ENCODE assay signal across 9 mouse cellular contexts in the genomic region with DNA sequence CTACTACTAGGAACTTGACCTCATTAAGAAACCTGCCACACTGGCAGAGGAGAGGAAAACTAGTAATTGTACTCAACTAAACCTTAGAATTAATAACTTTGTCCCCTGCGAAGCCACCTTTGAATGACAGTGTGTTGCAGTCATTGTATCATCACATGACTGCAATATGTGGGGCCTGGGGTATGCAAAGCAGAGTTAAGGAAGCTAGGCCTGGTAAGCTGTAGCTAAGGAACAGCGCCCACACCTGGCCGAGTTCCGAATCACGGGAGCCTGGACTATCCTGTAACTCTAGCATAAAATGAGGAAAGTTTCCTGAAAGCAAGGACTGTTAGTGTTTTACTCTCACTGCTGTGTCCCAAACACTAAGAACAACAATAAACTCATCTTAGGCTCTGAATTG. TPM values are rescaled to one million over a fixed set of nuclear protein-coding genes. Genes with fewer than 3 reads are reported as not detected.
DNase-seq lines count a peak whose midpoint lies in the region; ATAC-seq and TF ChIP-seq lines count a peak whose summit lies in the region.
"Had no signal": no experiment of that assay in that cellular context is flagged by ENCODE, and none has a peak within 500 bp of the region (broad histone marks: within the 10 kb centered on the region; RNA-seq: fewer than 3 reads in every experiment).

No protein-coding gene starts in this region.

- peak; percentile 7 for DNase-seq in gastrocnemius, postnatal 14 days
- no peak for DNase-seq in gastrocnemius, postnatal 36 days
- no peak for DNase-seq in midbrain, postnatal 0 days (ENCODE audit: low spot score)
- DNase-seq in stomach, postnatal 0 days (ENCODE audit: low spot score), result no peak
- DNase-seq in cerebellum, adult 8-10 months, result no peak

- intact Hi-C loops in gastrocnemius, postnatal 14 days (cut with DNase I; ENCODE audit: low total_unique reads), result loop anchor here (10.0 kb wide), 1 partner anchor 89 kb away; no protein-coding TSS in a partner anchor
- intact Hi-C loops in gastrocnemius, postnatal 36 days (cut with DNase I), result no loop called here

- no peaks in the 10 kb centered on the region for H3K9me3 ChIP-seq in midbrain, postnatal 0 days (ENCODE audit: low read length)
- no peaks in the 10 kb centered on the region for H3K9me3 ChIP-seq in midbrain, embryonic 13.5 days
- no peaks in the 10 kb centered on the region for H3K9me3 ChIP-seq in stomach, postnatal 0 days (ENCODE audit: control insufficient read depth, low read length)
- H3K9me3 ChIP-seq: midbrain, embryonic 12.5 days had no signal

- ATAC-seq in midbrain, postnatal 0 days (ENCODE audit: low FRiP score), result no peak
- ATAC-seq in midbrain, embryonic 13.5 days, result no peak
- no peak for ATAC-seq in stomach, postnatal 0 days (ENCODE audit: low FRiP score, low TSS enrichment)
- no peak for ATAC-seq in inflammation-experienced regulatory T-cells, adult 6 months

- TF ChIP-seq POLR2A in bone marrow, adult 2 months (IDR thresholded peaks at IDR 0.05; ENCODE audit: borderline replicate concordance, control insufficient read depth, low read depth, low read length), result no peak

- 39% methylated on average over 5 of the region's 5 CpGs for WGBS in midbrain, postnatal 0 days
- 51% methylated on average over 5 of the region's 5 CpGs for WGBS in midbrain, embryonic 13.5 days
- WGBS in bone marrow, adult 2 months, result 61% methylated on average over 5 of the region's 5 CpGs
- 67% methylated on average over 5 of the region's 5 CpGs for WGBS in stomach, postnatal 0 days

- H3K4me3 ChIP-seq in midbrain, postnatal 0 days (ENCODE audit: low read depth, low read length), result no peak overlapping the region
- no peak overlapping the region for H3K4me3 ChIP-seq in midbrain, embryonic 13.5 days (replicated peaks)
- H3K4me3 ChIP-seq in bone marrow, adult 2 months (replicated peaks; ENCODE audit: control insufficient read depth, low read depth, low read length), result no peak overlapping the region
- H3K4me3 ChIP-seq in stomach, postnatal 0 days (ENCODE audit: low read depth, low read length), result no peak overlapping the region
- H3K4me3 ChIP-seq: midbrain, embryonic 12.5 days had no signal

- H3K9ac ChIP-seq in midbrain, postnatal 0 days (replicated peaks; ENCODE audit: low read length, poor library complexity, severe bottlenecking), result no peak overlapping the region
- no peak overlapping the region for H3K9ac ChIP-seq in midbrain, embryonic 13.5 days (replicated peaks)
- H3K9ac ChIP-seq in stomach, postnatal 0 days (ENCODE audit: low read length), result no peak overlapping the region
- H3K9ac ChIP-seq: midbrain, embryonic 12.5 days had no signal

- no peaks in the 10 kb centered on the region for H3K4me1 ChIP-seq in midbrain, postnatal 0 days (ENCODE audit: insufficient read depth, low read length)
- no peaks in the 10 kb centered on the region for H3K4me1 ChIP-seq in midbrain, embryonic 13.5 days (replicated peaks)
- H3K4me1 ChIP-seq in bone marrow, adult 2 months (ENCODE audit: control insufficient read depth, insufficient read depth, low read length), result no peaks in the 10 kb centered on the region
- no peaks in the 10 kb centered on the region for H3K4me1 ChIP-seq in stomach, postnatal 0 days (replicated peaks; ENCODE audit: control insufficient read depth, insufficient read depth)
- H3K4me1 ChIP-seq: midbrain, embryonic 12.5 days had no signal

- no peaks in the 10 kb centered on the region for H3K36me3 ChIP-seq in midbrain, postnatal 0 days (ENCODE audit: insufficient read depth, low read length)
- no peaks in the 10 kb centered on the region for H3K36me3 ChIP-seq in midbrain, embryonic 13.5 days
- H3K36me3 ChIP-seq in stomach, postnatal 0 days (ENCODE audit: control insufficient read depth, insufficient read depth, low read length), result no peaks in the 10 kb centered on the region
- H3K36me3 ChIP-seq: midbrain, embryonic 12.5 days had no signal

- no peak overlapping the region for H3K4me2 ChIP-seq in midbrain, postnatal 0 days (ENCODE audit: low read depth, low read length, poor library complexity, severe bottlenecking)
- H3K4me2 ChIP-seq in midbrain, embryonic 13.5 days (replicated peaks), result no peak overlapping the region
- H3K4me2 ChIP-seq in stomach, postnatal 0 days (replicated peaks; ENCODE audit: low read depth), result no peak overlapping the region
- H3K4me2 ChIP-seq: midbrain, embryonic 12.5 days had no signal

- no peak for TF ChIP-seq EP300 in stomach, postnatal 0 days (optimal IDR thresholded peaks at IDR 0.05)

- no peaks in the 10 kb centered on the region for H3K27me3 ChIP-seq in midbrain, postnatal 0 days (ENCODE audit: insufficient read depth, low read length)
- H3K27me3 ChIP-seq in midbrain, embryonic 13.5 days, result no peaks in the 10 kb centered on the region
- H3K27me3 ChIP-seq in stomach, postnatal 0 days (ENCODE audit: control insufficient read depth, insufficient read depth, low read length), result no peaks in the 10 kb centered on the region

- no peak overlapping the region for H3K27ac ChIP-seq in midbrain, postnatal 0 days (ENCODE audit: low read depth, low read length)
- no peak overlapping the region for H3K27ac ChIP-seq in midbrain, embryonic 13.5 days
- no peak overlapping the region for H3K27ac ChIP-seq in bone marrow, adult 2 months (ENCODE audit: control insufficient read depth, insufficient read depth, low read depth, low read length, poor library complexity)
- H3K27ac ChIP-seq in stomach, postnatal 0 days (replicated peaks), result no peak overlapping the region
- H3K27ac ChIP-seq: midbrain, embryonic 12.5 days had no signal

- TF ChIP-seq CTCF in midbrain, postnatal 0 days (IDR thresholded peaks at IDR 0.05), result peak; percentile 28
- TF ChIP-seq CTCF in bone marrow, adult 2 months (IDR thresholded peaks at IDR 0.05; ENCODE audit: control insufficient read depth, insufficient read depth, low read length), result peak; percentile 39; the same call in 1 of the 2 replicates
- TF ChIP-seq CTCF in stomach, postnatal 0 days (IDR thresholded peaks at IDR 0.05; ENCODE audit: low read depth), result peak; percentile 53

RNA-seq across cellular contexts. Expression of a gene that starts 33.2 kb away (rescaled TPM):
- 1 to 10 TPM; 4.6 to 4.8 TPM for total RNA-seq in gastrocnemius, postnatal 14 days (2021)
- 1 to 10 TPM; 2.1 to 3.6 TPM for total RNA-seq in gastrocnemius, postnatal 36 days (2021)
- 11.5 TPM in 2 replicates for total RNA-seq in midbrain, postnatal 0 days (2014; rRNA removed)
- 9.3 and 12.5 TPM in 2 replicates for polyA plus RNA-seq in midbrain, postnatal 0 days (2015; fragmentation: Nextera tagmentation; extraction: Ambion mirVana)
- 5.3 and 5.4 TPM in 2 replicates for polyA plus RNA-seq in midbrain, embryonic 13.5 days (2015; fragmentation: Nextera tagmentation; extraction: Ambion mirVana)
- 65.0 and 102 TPM in 2 replicates for polyA plus RNA-seq in bone marrow, adult 2 months (2011; ENCODE audit: insufficient read depth, insufficient read length, low replicate concordance, missing spikeins)
- 26.8 and 27.3 TPM in 2 replicates for polyA plus RNA-seq in stomach, postnatal 0 days (2015; fragmentation: Nextera tagmentation; extraction: Ambion mirVana)
- 10 to 100 TPM; 15.9 to 33.0 (median 17.8) TPM for polyA plus RNA-seq in inflammation-experienced regulatory T-cells, adult 6 months (2017; shearing (Covaris generic))
